Mouse (Mus musculus) hindbrain, embryonic 14.5 days (tissue): ENCODE measurements around the gene Plcxd1. TPM values are rescaled to one million over a fixed set of nuclear protein-coding genes. Genes with fewer than 3 reads are reported as not detected.

ENCODE experiments used
- ATAC-seq: fragments of 200-750 bp; cut with Nextera tagmentation; 2 replicates; pipeline ENCODE4 v1.8.0; 2017; ENCODE audit warnings: moderate number of reproducible peaks, mild to moderate bottlenecking, moderate TSS enrichment, moderate library complexity; ENCODE audit not compliant: low FRiP score
- DNase-seq: peaks from one replicate; pipeline ENCODE4 v3.0.0-alpha.2; 2015; ENCODE audit warnings: low spot score
- H3K27ac ChIP-seq: fragments of 300-500 bp; sonication (generic); 2 replicates; pipeline ENCODE4 v1.5.1; 2014; ENCODE audit warnings: mild to moderate bottlenecking, moderate library complexity
- H3K27me3 ChIP-seq: fragments of 300-500 bp; sonication (generic); 2 replicates; pipeline ENCODE4 v1.6.1; 2014; ENCODE audit warnings: mild to moderate bottlenecking, low read length, mixed read lengths; ENCODE audit not compliant: control insufficient read depth, insufficient read depth
- H3K36me3 ChIP-seq: fragments of 300-500 bp; sonication (generic); replicated peaks from 2 replicates; pipeline ENCODE4 v1.6.1; 2014; ENCODE audit not compliant: control insufficient read depth, insufficient read depth
- H3K4me1 ChIP-seq: fragments of 300-500 bp; sonication (generic); replicated peaks from 2 replicates; pipeline ENCODE4 v1.6.1; 2014; ENCODE audit warnings: antibody characterized with exemption, low read length, mixed read lengths; ENCODE audit not compliant: control insufficient read depth, insufficient read depth
- H3K4me2 ChIP-seq: fragments of 300-500 bp; sonication (generic); replicated peaks from 2 replicates; pipeline ENCODE4 v1.6.1; 2014; ENCODE audit warnings: mild to moderate bottlenecking, moderate library complexity
- H3K4me3 ChIP-seq: fragments of 300-500 bp; sonication (generic); replicated peaks from 2 replicates; pipeline ENCODE4 v1.5.1; 2014; ENCODE audit warnings: mild to moderate bottlenecking, low read length
- H3K9ac ChIP-seq: fragments of 300-500 bp; sonication (generic); 2 replicates; pipeline ENCODE4 v1.6.1; 2014
- H3K9me3 ChIP-seq: fragments of 300-500 bp; sonication (generic); 2 replicates; pipeline ENCODE4 v1.6.1; 2016; ENCODE audit warnings: low read length; ENCODE audit not compliant: control insufficient read depth
- WGBS: fragments of 180-500 bp; shearing (Covaris S2); extraction: QIAGEN DNeasy Blood & Tissue Kit; methylation state at CpG from one replicate; pipeline ENCODE4 v1.1.7; 2014; 5-methylcytosine and 5-hydroxymethylcytosine counted together
- polyA plus RNA-seq: library from polyadenylated mRNA; unstranded; fragments of >200 nt; fragmentation: Nextera tagmentation; extraction: Ambion mirVana; gene quantifications from 2 replicates; pipeline ENCODE4 v1.2.1, GENCODE M21; 2014

Plcxd1 gene
- polyA plus RNA-seq, 1 experiment from 2014 or later: 1.7 TPM

- Histone ChIP-seq H3K9ac (no peak overlapping the region), H3K4me3 (no peak overlapping the region), H3K27me3 (no peaks in the 10 kb centered on the region), H3K36me3 (peaks cover 17% of the 10 kb centered on the region), H3K9me3 (no peaks in the 10 kb centered on the region), H3K4me1 (peaks cover 16% of the 10 kb centered on the region), H3K27ac (no peak overlapping the region), H3K4me2 (no peak overlapping the region)
- DNase-seq (no peak), ATAC-seq (no peak)
- WGBS: 26% methylated on average over 1 of the region's 1 CpGs
Observed at GRCm38 (mm10) chr5:110098991-110099477, 735 bp upstream of the Plcxd1 start.

GRCm38 (mm10) chr5:110100921-110101631, 1.3 kb downstream of the Plcxd1 start:
- ATAC-seq: peak; percentile 18
- H3K27me3 ChIP-seq: no peaks in the 10 kb centered on the region
- peak overlapping the region; percentile 73 for H3K4me2 ChIP-seq
- peaks cover 35% of the 10 kb centered on the region for H3K36me3 ChIP-seq
- H3K9me3 ChIP-seq: no peaks in the 10 kb centered on the region
- no peak for DNase-seq
- H3K4me3 ChIP-seq: peak overlapping the region; percentile 35
- under 1% methylated on average over 35 of the region's 37 CpGs for WGBS
- no peak overlapping the region for H3K27ac ChIP-seq
- peak overlapping the region; percentile 49 for H3K9ac ChIP-seq
- peaks cover 17% of the 10 kb centered on the region for H3K4me1 ChIP-seq

- no peaks in the 10 kb centered on the region for H3K27me3 ChIP-seq
- DNase-seq (peak; percentile 68), ATAC-seq (peak; percentile 64)
- H3K9ac ChIP-seq: peak overlapping the region; percentile 49
- peak overlapping the region; percentile 35 for H3K4me3 ChIP-seq
- no peaks in the 10 kb centered on the region for H3K9me3 ChIP-seq
- peaks cover 35% of the 10 kb centered on the region for H3K36me3 ChIP-seq
- H3K4me1 ChIP-seq: peaks cover 25% of the 10 kb centered on the region
- WGBS: 19% methylated on average over 34 of the region's 34 CpGs
- H3K27ac ChIP-seq: no peak overlapping the region
- peak overlapping the region; percentile 73 for H3K4me2 ChIP-seq
Observed at GRCm38 (mm10) chr5:110101716-110102347, 2.1 kb downstream of the Plcxd1 start.

- Histone ChIP-seq H3K27ac (no peak overlapping the region), H3K27me3 (no peaks in the 10 kb centered on the region), H3K4me3 (0 out of 2 replicates have a peak overlapping the region, but pooled peaks have one; percentile 35), H3K4me1 (peaks cover 28% of the 10 kb centered on the region), H3K9me3 (no peaks in the 10 kb centered on the region), H3K36me3 (peaks cover 35% of the 10 kb centered on the region), H3K9ac (no peak overlapping the region), H3K4me2 (peak overlapping the region; percentile 73; the same call in 1 of the 2 replicates)
- WGBS: 89% methylated on average over 13 of the region's 13 CpGs
- no peak for ATAC-seq
- no peak for DNase-seq
Observed at GRCm38 (mm10) chr5:110102429-110102828, 2.7 kb downstream of the Plcxd1 start.

- 95% methylated on average over 19 of the region's 19 CpGs for WGBS
- H3K36me3 ChIP-seq: peaks cover 35% of the 10 kb centered on the region
- no peak overlapping the region for H3K9ac ChIP-seq
- peaks cover 28% of the 10 kb centered on the region for H3K4me1 ChIP-seq
- DNase-seq (no peak), ATAC-seq (no peak)
- no peak overlapping the region for H3K27ac ChIP-seq
- no peaks in the 10 kb centered on the region for H3K9me3 ChIP-seq
- H3K4me2 ChIP-seq: no peak overlapping the region
- H3K4me3 ChIP-seq: no peak overlapping the region
- no peaks in the 10 kb centered on the region for H3K27me3 ChIP-seq
Observed at GRCm38 (mm10) chr5:110102853-110103625, 3.3 kb downstream of the Plcxd1 start.

- no peak overlapping the region for H3K4me3 ChIP-seq
- no peak overlapping the region for H3K4me2 ChIP-seq
- H3K9me3 ChIP-seq: no peaks in the 10 kb centered on the region
- ATAC-seq (no peak), DNase-seq (no peak)
- no peaks in the 10 kb centered on the region for H3K27me3 ChIP-seq
- peaks cover 35% of the 10 kb centered on the region for H3K36me3 ChIP-seq
- WGBS: 97% methylated on average over 27 of the region's 27 CpGs
- no peak overlapping the region for H3K27ac ChIP-seq
- peaks cover 28% of the 10 kb centered on the region for H3K4me1 ChIP-seq
- H3K9ac ChIP-seq: no peak overlapping the region
Observed at GRCm38 (mm10) chr5:110103901-110104615, 4.3 kb downstream of the Plcxd1 start.

GRCm38 (mm10) chr5:110104616-110105380, 5.0 kb downstream of the Plcxd1 start:
- Histone ChIP-seq H3K27ac (no peak overlapping the region), H3K4me2 (no peak overlapping the region), H3K36me3 (peaks cover 35% of the 10 kb centered on the region), H3K9ac (no peak overlapping the region), H3K4me1 (peaks cover 28% of the 10 kb centered on the region), H3K27me3 (no peaks in the 10 kb centered on the region), H3K9me3 (no peaks in the 10 kb centered on the region), H3K4me3 (no peak overlapping the region)
- WGBS: 96% methylated on average over 36 of the region's 36 CpGs
- ATAC-seq (no peak), DNase-seq (no peak)

- DNase-seq (no peak), ATAC-seq (no peak)
- Histone ChIP-seq H3K27me3 (no peaks in the 10 kb centered on the region), H3K9me3 (no peaks in the 10 kb centered on the region), H3K4me1 (peaks cover 29% of the 10 kb centered on the region), H3K27ac (no peak overlapping the region), H3K9ac (peak overlapping the region; percentile 80; the same call in 1 of the 2 replicates), H3K36me3 (peaks cover 35% of the 10 kb centered on the region), H3K4me3 (peak overlapping the region; percentile 80), H3K4me2 (peak overlapping the region; percentile 87)
- WGBS: 95% methylated on average over 26 of the region's 26 CpGs
Observed at GRCm38 (mm10) chr5:110106140-110106871, 6.5 kb downstream of the Plcxd1 start.
